7 mouse cellular contexts compared by ENCODE assay signal in genomic region chr2:68349593-68350383, GRCm38 (mm10).
DNase-seq lines count a peak whose midpoint lies in the region; ATAC-seq and TF ChIP-seq lines count a peak whose summit lies in the region.

No protein-coding gene starts in this region.

- no peaks in the 10 kb centered on the region for H3K36me3 ChIP-seq in limb, embryonic 11.5 days (ENCODE audit: control insufficient read depth, insufficient read depth, low read length)
- H3K36me3 ChIP-seq in midbrain, embryonic 15.5 days (replicated peaks): no peaks in the 10 kb centered on the region

- peak; percentile 95 for TF ChIP-seq CTCF in gastrocnemius, adult 2 months (IDR thresholded peaks at IDR 0.05)

- 63% methylated on average over 24 of the region's 24 CpGs for WGBS in limb, embryonic 11.5 days
- WGBS in midbrain, embryonic 15.5 days: 54% methylated on average over 24 of the region's 24 CpGs

- DNase-seq in adrenal gland, adult 2 months: peak; percentile 65
- peak; percentile 73 to 79 for DNase-seq in cerebellum, postnatal 36 days
- peak; percentile 86 for DNase-seq in gastrocnemius, adult 2 months
- DNase-seq in kidney, adult 8-10 months: peak; percentile 45 to 79
- DNase-seq in limb, embryonic 11.5 days (ENCODE audit: low spot score): peak; percentile 89
- DNase-seq in spleen, postnatal 36 days (ENCODE audit: low spot score in 2 of 2): peak; percentile 17 to 37

- no peak overlapping the region for H3K9ac ChIP-seq in limb, embryonic 11.5 days (ENCODE audit: low read length)
- H3K9ac ChIP-seq in midbrain, embryonic 15.5 days: no peak overlapping the region

- 0 out of 2 replicates have a peak, but pooled peaks cover 2% of the 10 kb centered on the region for H3K4me1 ChIP-seq in limb, embryonic 11.5 days (ENCODE audit: control insufficient read depth, insufficient read depth, low read length)
- H3K4me1 ChIP-seq in midbrain, embryonic 15.5 days: peaks cover 18% of the 10 kb centered on the region

- H3K9me3 ChIP-seq in limb, embryonic 11.5 days (ENCODE audit: control insufficient read depth, low read length): no peaks in the 10 kb centered on the region
- H3K9me3 ChIP-seq in midbrain, embryonic 15.5 days: no peaks in the 10 kb centered on the region

- H3K4me2 ChIP-seq in limb, embryonic 11.5 days (ENCODE audit: low read depth, severe bottlenecking): no peak overlapping the region
- H3K4me2 ChIP-seq in midbrain, embryonic 15.5 days: peak overlapping the region; percentile 14; the same call in 1 of the 2 replicates

- intact Hi-C loops in gastrocnemius, adult 2 months (cut with DNase I): loop anchor here (2.0 to 10.0 kb wide), 4 partner anchors 129 to 1122 kb away; no protein-coding TSS in a partner anchor

- no peaks in the 10 kb centered on the region for H3K27me3 ChIP-seq in limb, embryonic 11.5 days (ENCODE audit: control insufficient read depth, insufficient read depth, low read length)
- no peaks in the 10 kb centered on the region for H3K27me3 ChIP-seq in midbrain, embryonic 15.5 days (replicated peaks)

- no peak for ATAC-seq in limb, embryonic 11.5 days (ENCODE audit: insufficient number of reproducible peaks, low FRiP score, low TSS enrichment, low read depth)
- ATAC-seq in midbrain, embryonic 15.5 days (replicated peaks): peak; percentile 53

- no peak overlapping the region for H3K27ac ChIP-seq in gastrocnemius, adult 2 months
- H3K27ac ChIP-seq in limb, embryonic 11.5 days (replicated peaks; ENCODE audit: low read depth, low read length): no peak overlapping the region
- no peak overlapping the region for H3K27ac ChIP-seq in midbrain, embryonic 15.5 days

- H3K4me3 ChIP-seq in gastrocnemius, adult 2 months: peak overlapping the region; percentile 41
- H3K4me3 ChIP-seq in limb, embryonic 11.5 days (ENCODE audit: low read depth, low read length): no peak overlapping the region
- no peak overlapping the region for H3K4me3 ChIP-seq in midbrain, embryonic 15.5 days

Comparison
In these comparisons a context has a peak if more than half of its experiments do, and no peak if none do; other contexts are left out.
1. DNase-seq: peak in every context shown above with its lines; median percentile 89 in limb, embryonic 11.5 days; 86 in gastrocnemius, adult 2 months; 76 in cerebellum, postnatal 36 days; 65 in adrenal gland, adult 2 months; 62 in kidney, adult 8-10 months; 27 in spleen, postnatal 36 days.